Mouse (Mus musculus): Measurements from ENCODE around the gene Pnrc2. TPM values are rescaled to one million over a fixed set of nuclear protein-coding genes. Genes with fewer than 3 reads are reported as not detected.

The Pnrc2 gene
- polyA plus RNA-seq, 1 experiment from 2014 or later = 167 TPM

GRCm38 (mm10) chr4:135886184-135886583 is 12.5 kb upstream of the Pnrc2 start:
- no peak overlapping the region for H3K4me3 ChIP-seq (ENCODE audit: low read depth, low read length)
- no peak overlapping the region for H3K4me2 ChIP-seq (ENCODE audit: low read length)
- no peak overlapping the region for H3K9ac ChIP-seq (ENCODE audit: low read length)
- H3K27me3 ChIP-seq (replicated peaks; ENCODE audit: control insufficient read depth, insufficient read depth, low read length) = no peaks in the 10 kb centered on the region
- WGBS = 87% methylated on average over 4 of the region's 4 CpGs
- H3K36me3 ChIP-seq (ENCODE audit: control insufficient read depth, insufficient read depth, low read length) = no peaks in the 10 kb centered on the region
- no peak overlapping the region for H3K27ac ChIP-seq (ENCODE audit: low read depth)
- H3K9me3 ChIP-seq (ENCODE audit: control insufficient read depth, low read length) = no peaks in the 10 kb centered on the region
- DNase-seq (ENCODE audit: low spot score) (no peak), ATAC-seq (replicated peaks; ENCODE audit: low FRiP score, low TSS enrichment, low read depth) (no peak)
- H3K4me1 ChIP-seq (replicated peaks; ENCODE audit: control insufficient read depth, insufficient read depth, low read length) = 0 out of 2 replicates have a peak, but pooled peaks cover 6% of the 10 kb centered on the region

GRCm38 (mm10) chr4:135885676-135886075 is 12.0 kb upstream of the Pnrc2 start:
- DNase-seq (ENCODE audit: low spot score) (peak; percentile 38), ATAC-seq (replicated peaks; ENCODE audit: low FRiP score, low TSS enrichment, low read depth) (no peak)
- Histone ChIP-seq H3K9ac (ENCODE audit: low read length) (no peak overlapping the region), H3K27ac (ENCODE audit: low read depth) (no peak overlapping the region), H3K4me3 (ENCODE audit: low read depth, low read length) (no peak overlapping the region), H3K4me2 (ENCODE audit: low read length) (no peak overlapping the region), H3K27me3 (replicated peaks; ENCODE audit: control insufficient read depth, insufficient read depth, low read length) (no peaks in the 10 kb centered on the region), H3K36me3 (ENCODE audit: control insufficient read depth, insufficient read depth, low read length) (no peaks in the 10 kb centered on the region), H3K4me1 (replicated peaks; ENCODE audit: control insufficient read depth, insufficient read depth, low read length) (0 out of 2 replicates have a peak, but pooled peaks cover 6% of the 10 kb centered on the region), H3K9me3 (ENCODE audit: control insufficient read depth, low read length) (no peaks in the 10 kb centered on the region)
- WGBS = 86% methylated on average over 12 of the region's 12 CpGs

- ATAC-seq (replicated peaks; ENCODE audit: low FRiP score, low TSS enrichment, low read depth) = no peak
- Histone ChIP-seq H3K4me1 (replicated peaks; ENCODE audit: control insufficient read depth, insufficient read depth, low read length) (0 out of 2 replicates have a peak, but pooled peaks cover 6% of the 10 kb centered on the region), H3K4me2 (ENCODE audit: low read length) (no peak overlapping the region), H3K27me3 (replicated peaks; ENCODE audit: control insufficient read depth, insufficient read depth, low read length) (no peaks in the 10 kb centered on the region), H3K9ac (ENCODE audit: low read length) (no peak overlapping the region), H3K27ac (ENCODE audit: low read depth) (no peak overlapping the region), H3K9me3 (ENCODE audit: control insufficient read depth, low read length) (no peaks in the 10 kb centered on the region), H3K4me3 (ENCODE audit: low read depth, low read length) (no peak overlapping the region), H3K36me3 (ENCODE audit: control insufficient read depth, insufficient read depth, low read length) (no peaks in the 10 kb centered on the region)
- WGBS = 69% methylated on average over 6 of the region's 6 CpGs
- peak; percentile 43 for DNase-seq (ENCODE audit: low spot score)
Measured at GRCm38 (mm10) chr4:135884531-135884930, 10.9 kb upstream of the Pnrc2 start.

GRCm38 (mm10) chr4:135883881-135884516 is 10.3 kb upstream of the Pnrc2 start:
- Histone ChIP-seq H3K27me3 (replicated peaks; ENCODE audit: control insufficient read depth, insufficient read depth, low read length) (no peaks in the 10 kb centered on the region), H3K4me3 (ENCODE audit: low read depth, low read length) (no peak overlapping the region), H3K27ac (ENCODE audit: low read depth) (no peak overlapping the region), H3K9me3 (ENCODE audit: control insufficient read depth, low read length) (no peaks in the 10 kb centered on the region), H3K4me1 (replicated peaks; ENCODE audit: control insufficient read depth, insufficient read depth, low read length) (0 out of 2 replicates have a peak, but pooled peaks cover 6% of the 10 kb centered on the region), H3K4me2 (ENCODE audit: low read length) (no peak overlapping the region), H3K9ac (ENCODE audit: low read length) (no peak overlapping the region), H3K36me3 (ENCODE audit: control insufficient read depth, insufficient read depth, low read length) (no peaks in the 10 kb centered on the region)
- DNase-seq (ENCODE audit: low spot score) (peak; percentile 48), ATAC-seq (replicated peaks; ENCODE audit: low FRiP score, low TSS enrichment, low read depth) (no peak)
- WGBS = 53% methylated on average over 7 of the region's 7 CpGs

- no peak overlapping the region for H3K27ac ChIP-seq (ENCODE audit: low read depth)
- no peaks in the 10 kb centered on the region for H3K27me3 ChIP-seq (replicated peaks; ENCODE audit: control insufficient read depth, insufficient read depth, low read length)
- 0 out of 2 replicates have a peak, but pooled peaks cover 6% of the 10 kb centered on the region for H3K4me1 ChIP-seq (replicated peaks; ENCODE audit: control insufficient read depth, insufficient read depth, low read length)
- no peak overlapping the region for H3K9ac ChIP-seq (ENCODE audit: low read length)
- no peaks in the 10 kb centered on the region for H3K9me3 ChIP-seq (ENCODE audit: control insufficient read depth, low read length)
- no peak overlapping the region for H3K4me3 ChIP-seq (ENCODE audit: low read depth, low read length)
- no peak for ATAC-seq (replicated peaks; ENCODE audit: low FRiP score, low TSS enrichment, low read depth)
- 36% methylated on average over 10 of the region's 10 CpGs for WGBS
- H3K4me2 ChIP-seq (ENCODE audit: low read length) = no peak overlapping the region
- DNase-seq (ENCODE audit: low spot score) = no peak
- H3K36me3 ChIP-seq (ENCODE audit: control insufficient read depth, insufficient read depth, low read length) = no peaks in the 10 kb centered on the region
Measured at GRCm38 (mm10) chr4:135883401-135883851, 9.8 kb upstream of the Pnrc2 start.

GRCm38 (mm10) chr4:135882023-135882422 is 8.4 kb upstream of the Pnrc2 start:
- H3K4me3 ChIP-seq (ENCODE audit: low read depth, low read length) = no peak overlapping the region
- no peaks in the 10 kb centered on the region for H3K27me3 ChIP-seq (replicated peaks; ENCODE audit: control insufficient read depth, insufficient read depth, low read length)
- ATAC-seq (replicated peaks; ENCODE audit: low FRiP score, low TSS enrichment, low read depth) (no peak), DNase-seq (ENCODE audit: low spot score) (no peak)
- H3K4me1 ChIP-seq (replicated peaks; ENCODE audit: control insufficient read depth, insufficient read depth, low read length) = peaks cover 8% of the 10 kb centered on the region
- H3K27ac ChIP-seq (ENCODE audit: low read depth) = no peak overlapping the region
- H3K9ac ChIP-seq (ENCODE audit: low read length) = no peak overlapping the region
- H3K36me3 ChIP-seq (ENCODE audit: control insufficient read depth, insufficient read depth, low read length) = no peaks in the 10 kb centered on the region
- no peak overlapping the region for H3K4me2 ChIP-seq (ENCODE audit: low read length)
- 76% methylated on average over 6 of the region's 6 CpGs for WGBS
- H3K9me3 ChIP-seq (ENCODE audit: control insufficient read depth, low read length) = no peaks in the 10 kb centered on the region

- DNase-seq (ENCODE audit: low spot score) (no peak), ATAC-seq (replicated peaks; ENCODE audit: low FRiP score, low TSS enrichment, low read depth) (no peak)
- Histone ChIP-seq H3K27me3 (replicated peaks; ENCODE audit: control insufficient read depth, insufficient read depth, low read length) (no peaks in the 10 kb centered on the region), H3K9me3 (ENCODE audit: control insufficient read depth, low read length) (no peaks in the 10 kb centered on the region), H3K9ac (ENCODE audit: low read length) (no peak overlapping the region), H3K27ac (ENCODE audit: low read depth) (no peak overlapping the region), H3K4me1 (replicated peaks; ENCODE audit: control insufficient read depth, insufficient read depth, low read length) (peaks cover 22% of the 10 kb centered on the region), H3K4me3 (ENCODE audit: low read depth, low read length) (no peak overlapping the region), H3K4me2 (ENCODE audit: low read length) (no peak overlapping the region), H3K36me3 (ENCODE audit: control insufficient read depth, insufficient read depth, low read length) (no peaks in the 10 kb centered on the region)
- WGBS = 83% methylated on average over 10 of the region's 10 CpGs
Measured at GRCm38 (mm10) chr4:135880576-135880975, 6.9 kb upstream of the Pnrc2 start.

- 98% methylated on average over 6 of the region's 6 CpGs for WGBS
Measured at GRCm38 (mm10) chr4:135880018-135880417, 6.4 kb upstream of the Pnrc2 start.

GRCm38 (mm10) chr4:135879021-135879420 is 5.4 kb upstream of the Pnrc2 start:
- H3K27ac ChIP-seq (ENCODE audit: low read depth) = no peak overlapping the region
- ATAC-seq (replicated peaks; ENCODE audit: low FRiP score, low TSS enrichment, low read depth) = no peak

More at GRCm38 (mm10) chr4:135880018-135880417, 6.4 kb upstream of the Pnrc2 start:
- no peaks in the 10 kb centered on the region for H3K36me3 ChIP-seq (ENCODE audit: control insufficient read depth, insufficient read depth, low read length)
- H3K4me2 ChIP-seq (ENCODE audit: low read length) = no peak overlapping the region
- H3K27me3 ChIP-seq (replicated peaks; ENCODE audit: control insufficient read depth, insufficient read depth, low read length) = no peaks in the 10 kb centered on the region
- H3K9me3 ChIP-seq (ENCODE audit: control insufficient read depth, low read length) = no peaks in the 10 kb centered on the region
- no peak overlapping the region for H3K4me3 ChIP-seq (ENCODE audit: low read depth, low read length)
- H3K27ac ChIP-seq (ENCODE audit: low read depth) = no peak overlapping the region
- no peak for DNase-seq (ENCODE audit: low spot score)
- H3K9ac ChIP-seq (ENCODE audit: low read length) = no peak overlapping the region
- H3K4me1 ChIP-seq (replicated peaks; ENCODE audit: control insufficient read depth, insufficient read depth, low read length) = peaks cover 23% of the 10 kb centered on the region
- no peak for ATAC-seq (replicated peaks; ENCODE audit: low FRiP score, low TSS enrichment, low read depth)

More at GRCm38 (mm10) chr4:135879021-135879420, 5.4 kb upstream of the Pnrc2 start:
- no peak overlapping the region for H3K9ac ChIP-seq (ENCODE audit: low read length)
- DNase-seq (ENCODE audit: low spot score) = no peak
- no peaks in the 10 kb centered on the region for H3K9me3 ChIP-seq (ENCODE audit: control insufficient read depth, low read length)
- no peak overlapping the region for H3K4me3 ChIP-seq (ENCODE audit: low read depth, low read length)
- H3K36me3 ChIP-seq (ENCODE audit: control insufficient read depth, insufficient read depth, low read length) = no peaks in the 10 kb centered on the region
- H3K4me1 ChIP-seq (replicated peaks; ENCODE audit: control insufficient read depth, insufficient read depth, low read length) = peaks cover 31% of the 10 kb centered on the region
- H3K27me3 ChIP-seq (replicated peaks; ENCODE audit: control insufficient read depth, insufficient read depth, low read length) = no peaks in the 10 kb centered on the region
- WGBS = 77% methylated on average over 6 of the region's 6 CpGs
- H3K4me2 ChIP-seq (ENCODE audit: low read length) = no peak overlapping the region
